ENCODE assay signal across 20 mouse cellular contexts in the genomic region with DNA sequence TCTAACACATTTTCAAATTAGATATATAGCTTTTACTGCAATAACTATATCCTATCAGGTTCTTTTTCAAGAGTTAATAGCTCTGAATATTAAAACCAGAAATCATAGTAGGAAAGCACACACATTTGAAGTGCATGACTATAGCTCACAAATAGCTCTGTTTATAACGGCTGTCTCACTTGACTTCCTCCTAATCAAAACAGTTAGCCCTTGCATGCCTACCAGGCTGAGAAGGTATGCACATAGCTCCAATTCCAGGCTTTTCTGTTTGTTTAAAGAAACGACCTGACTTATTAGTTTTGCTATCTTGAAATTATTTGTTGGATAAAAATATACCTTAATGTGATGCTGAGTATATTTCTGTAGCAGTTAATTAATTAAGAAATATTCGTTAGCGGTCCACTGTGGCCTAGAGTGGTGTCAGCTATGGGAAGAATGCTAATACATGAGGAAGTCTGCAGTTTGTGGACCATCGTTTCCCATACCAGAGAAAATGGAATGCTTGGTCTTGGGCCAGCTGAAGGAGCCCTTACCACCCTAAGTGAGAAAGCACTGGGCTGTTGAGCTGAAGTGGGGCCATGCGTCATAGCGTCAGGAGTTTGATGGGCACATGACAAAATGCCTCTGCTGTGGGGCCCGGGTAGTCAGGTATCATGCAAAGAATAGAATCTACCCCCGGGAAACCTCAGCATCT.
A peak's percentile ranks its signal among the peaks of the same experiment; 100 is the strongest.
DNase-seq lines count a peak whose midpoint lies in the region; ATAC-seq and TF ChIP-seq lines count a peak whose summit lies in the region.
"Had no signal": no experiment of that assay in that cellular context is flagged by ENCODE, and none has a peak within 500 bp of the region (broad histone marks: within the 10 kb centered on the region; RNA-seq: fewer than 3 reads in every experiment).

No protein-coding gene starts in this region.

- H3K27me3 ChIP-seq in heart, embryonic 13.5 days (replicated peaks) = no peaks in the 10 kb centered on the region
- H3K27me3 ChIP-seq in kidney, adult 2 months (replicated peaks; ENCODE audit: control insufficient read depth, insufficient read depth, low read length) = no peaks in the 10 kb centered on the region
- no peaks in the 10 kb centered on the region for H3K27me3 ChIP-seq in forebrain, embryonic 15.5 days
- H3K27me3 ChIP-seq: embryonic facial prominence, embryonic 15.5 days; hindbrain, embryonic 15.5 days; limb, embryonic 12.5 days had no signal

- peaks cover 21% of the 10 kb centered on the region for H3K4me1 ChIP-seq in heart, embryonic 13.5 days
- H3K4me1 ChIP-seq in kidney, adult 2 months (ENCODE audit: control insufficient read depth, insufficient read depth, low read length) = no peaks in the 10 kb centered on the region
- H3K4me1 ChIP-seq in forebrain, embryonic 15.5 days = no peaks in the 10 kb centered on the region
- H3K4me1 ChIP-seq: embryonic facial prominence, embryonic 15.5 days; hindbrain, embryonic 15.5 days had no signal

- no peak for DNase-seq in heart, adult 11 months
- peak; percentile 14 for DNase-seq in kidney, adult 2 months
- DNase-seq in kidney, adult 18-20 months = no peak
- DNase-seq in lung, postnatal 10 days = peak; percentile 58
- DNase-seq in testis, postnatal 14 days (ENCODE audit: low spot score) = no peak
- DNase-seq: adrenal gland, postnatal 14 days; cerebellum, adult 2 months; gastrocnemius, postnatal 10 days; heart, postnatal 36 days; layer of hippocampus, postnatal 36 days; liver, postnatal 0 days; midbrain, embryonic 14.5 days; thymus, postnatal 25 days had no signal

- ATAC-seq in heart, embryonic 13.5 days (ENCODE audit: extremely low read depth, insufficient number of reproducible peaks, low FRiP score, low TSS enrichment) = no peak
- no peak for ATAC-seq in forebrain, embryonic 15.5 days (replicated peaks)
- ATAC-seq: forebrain, embryonic 14.5 days; liver, postnatal 0 days had no signal

- no peak overlapping the region for H3K4me2 ChIP-seq in heart, embryonic 13.5 days
- no peak overlapping the region for H3K4me2 ChIP-seq in forebrain, embryonic 15.5 days (replicated peaks)
- H3K4me2 ChIP-seq: embryonic facial prominence, embryonic 15.5 days; hindbrain, embryonic 15.5 days; limb, embryonic 12.5 days; liver, embryonic 11.5 days had no signal

- H3K9ac ChIP-seq in heart, embryonic 13.5 days = no peak overlapping the region
- no peak overlapping the region for H3K9ac ChIP-seq in forebrain, embryonic 15.5 days (replicated peaks)
- H3K9ac ChIP-seq: embryonic facial prominence, embryonic 15.5 days; hindbrain, embryonic 15.5 days; limb, embryonic 12.5 days; liver, postnatal 0 days had no signal

- H3K27ac ChIP-seq in heart, embryonic 13.5 days (replicated peaks) = peak overlapping the region; percentile 42; the same call in 1 of the 2 replicates
- no peak overlapping the region for H3K27ac ChIP-seq in kidney, adult 2 months (ENCODE audit: insufficient read depth, low read depth, low read length)
- no peak overlapping the region for H3K27ac ChIP-seq in forebrain, embryonic 15.5 days (replicated peaks)
- H3K27ac ChIP-seq: embryonic facial prominence, embryonic 15.5 days; hindbrain, embryonic 15.5 days; limb, embryonic 12.5 days had no signal

- no peak for TF ChIP-seq POLR2A in kidney, adult 2 months (IDR thresholded peaks at IDR 0.05; ENCODE audit: low read depth, low read length)

- no peak for TF ChIP-seq CTCF in kidney, adult 2 months (conservative IDR thresholded peaks at IDR 0.05; ENCODE audit: insufficient read depth, insufficient read length, low read depth, low read length)

- H3K36me3 ChIP-seq in heart, embryonic 13.5 days = no peaks in the 10 kb centered on the region
- H3K36me3 ChIP-seq in kidney, adult 2 months (ENCODE audit: control insufficient read depth, insufficient read depth, low read length) = no peaks in the 10 kb centered on the region
- no peaks in the 10 kb centered on the region for H3K36me3 ChIP-seq in forebrain, embryonic 15.5 days
- H3K36me3 ChIP-seq: embryonic facial prominence, embryonic 15.5 days; hindbrain, embryonic 15.5 days; limb, embryonic 12.5 days had no signal

- WGBS in heart, embryonic 13.5 days = 48% methylated on average over 9 of the region's 9 CpGs
- whole genome bisulfite sequencing in kidney, adult 2 months = 61% methylated on average over 9 of the region's 9 CpGs
- WGBS in forebrain, embryonic 15.5 days = 84% methylated on average over 9 of the region's 9 CpGs

- H3K9me3 ChIP-seq in heart, embryonic 13.5 days = no peaks in the 10 kb centered on the region
- no peaks in the 10 kb centered on the region for H3K9me3 ChIP-seq in forebrain, embryonic 15.5 days
- H3K9me3 ChIP-seq: embryonic facial prominence, embryonic 15.5 days; hindbrain, embryonic 15.5 days; limb, embryonic 12.5 days had no signal

- H3K4me3 ChIP-seq in heart, embryonic 13.5 days = no peak overlapping the region
- no peak overlapping the region for H3K4me3 ChIP-seq in kidney, adult 2 months (ENCODE audit: insufficient read depth, low read depth, low read length)
- no peak overlapping the region for H3K4me3 ChIP-seq in forebrain, embryonic 15.5 days
- H3K4me3 ChIP-seq: embryonic facial prominence, embryonic 15.5 days; hindbrain, embryonic 15.5 days; limb, embryonic 12.5 days had no signal

Comparison
In these comparisons a context has a peak if more than half of its experiments do, and no peak if none do; other contexts are left out.
1. DNase-seq: peak in kidney, adult 2 months (single experiment) and lung, postnatal 10 days (single experiment); none in heart, adult 11 months (single experiment), kidney, adult 18-20 months (single experiment) and testis, postnatal 14 days (single experiment).